Mouse (Mus musculus): ENCODE results near the gene Gtsf2. TPM values are rescaled to one million over a fixed set of nuclear protein-coding genes. Genes with fewer than 3 reads are reported as not detected.
"Not testable (repeated sequence)": the region's sequence is repeated elsewhere in the genome, so short reads cannot be mapped to it uniquely, and the experiment has no call there.

Gene Gtsf2
- total and polyA plus RNA-seq, 2 experiments from 2014 or later, result not detected

DNA sequence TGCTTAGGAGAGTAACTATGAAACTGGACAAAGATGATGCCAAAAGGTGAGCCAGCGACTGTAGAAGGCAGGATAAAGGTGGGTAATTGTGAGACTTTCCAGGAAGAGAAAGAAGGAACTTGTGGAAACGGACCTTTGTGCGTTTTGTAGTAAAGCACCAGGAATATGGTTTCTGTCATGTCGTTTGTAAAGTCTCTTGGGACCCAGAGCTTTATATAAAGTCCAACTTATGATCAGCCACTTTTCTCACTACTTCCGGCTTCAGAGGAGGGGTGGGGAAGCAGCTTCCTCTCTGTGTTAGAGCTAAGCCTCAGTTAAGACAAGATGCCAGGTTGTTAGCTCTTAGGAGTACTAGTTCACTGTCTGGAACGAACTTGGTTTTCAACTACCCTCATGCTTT lies 6.2 kb upstream of the Gtsf2 start:
- ATAC-seq (no peak), DNase-seq (no peak)
- H3K9ac ChIP-seq, result no peak overlapping the region
- H3K4me2 ChIP-seq (ENCODE audit: low read depth), result no peak overlapping the region
- no peak for TF ChIP-seq CTCF (IDR thresholded peaks at IDR 0.05; ENCODE audit: low read depth)
- no peak overlapping the region for H3K4me3 ChIP-seq (ENCODE audit: low read depth, low read length)
- 88% methylated on average over 6 of the region's 6 CpGs for WGBS
- no peaks in the 10 kb centered on the region for H3K9me3 ChIP-seq (ENCODE audit: low read length)
- H3K4me1 ChIP-seq (ENCODE audit: insufficient read depth), result no peaks in the 10 kb centered on the region
- H3K36me3 ChIP-seq (ENCODE audit: insufficient read depth), result no peaks in the 10 kb centered on the region
- no peaks in the 10 kb centered on the region for H3K27me3 ChIP-seq (ENCODE audit: insufficient read depth, low read length)
- no peak overlapping the region for H3K27ac ChIP-seq (ENCODE audit: low read depth, low read length)

DNA sequence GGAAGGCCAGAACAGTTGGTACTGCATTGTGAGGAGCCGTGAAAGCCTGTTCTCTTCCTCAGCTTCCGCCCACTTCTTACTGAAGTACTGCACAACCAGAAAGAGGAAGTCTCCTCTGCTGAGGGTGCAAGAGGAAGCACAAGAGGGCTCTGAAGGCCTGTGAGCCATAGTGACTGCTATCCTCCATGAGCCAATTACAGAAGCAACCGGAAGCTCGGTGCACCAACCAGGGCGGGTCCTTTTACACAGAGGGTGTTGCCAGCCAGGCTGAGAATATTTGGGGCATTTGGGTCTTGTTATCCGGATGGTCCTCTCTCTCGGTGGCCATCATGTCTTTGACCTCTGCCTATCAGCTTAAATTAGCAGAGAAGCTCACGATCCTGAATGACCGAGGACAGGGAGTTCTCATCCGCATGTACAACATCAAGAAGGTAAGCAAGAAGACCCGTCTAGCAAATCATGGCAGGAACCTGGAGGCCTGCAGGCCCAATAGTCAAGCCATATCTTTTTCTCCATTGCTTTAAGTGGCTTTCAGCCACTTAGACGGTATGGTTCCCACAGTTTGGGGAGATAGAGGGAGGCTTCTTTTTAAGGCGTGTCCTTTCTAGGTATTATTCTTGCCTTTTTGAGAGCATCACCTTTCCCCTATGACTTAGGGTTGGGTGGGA lies 5.4 kb upstream of the Gtsf2 start, which contains the start of gene Nckap1l:
TSS of gene Nckap1l (plus strand) at position 244 of the 668 bp plus-strand sequence.
- no peaks in the 10 kb centered on the region for H3K27me3 ChIP-seq (ENCODE audit: insufficient read depth, low read length)
- no peak for DNase-seq

DNA sequence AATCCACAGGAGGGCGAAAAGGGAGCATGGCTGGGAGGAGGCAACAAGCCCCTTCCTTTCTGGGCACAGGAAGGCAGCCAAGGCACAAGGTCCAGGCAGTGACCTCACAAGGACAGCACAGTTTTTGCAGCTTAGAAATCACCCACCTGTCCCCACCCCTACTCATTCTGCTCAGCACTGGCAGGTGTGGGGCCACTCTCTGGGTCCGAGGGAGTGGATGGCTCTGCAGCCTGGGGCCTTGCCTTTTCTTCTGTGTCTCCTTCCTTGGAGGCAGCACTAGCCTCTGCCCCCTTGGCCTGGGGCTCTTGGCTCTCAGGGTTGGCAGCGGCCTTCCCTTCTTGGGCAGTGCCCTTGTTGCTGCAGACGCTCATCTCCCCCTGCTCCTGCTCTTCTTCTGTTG lies 2.3 kb downstream of the Gtsf2 start:
- 84% methylated on average over 4 of the region's 4 CpGs for WGBS
- not testable (repeated sequence) for DNase-seq; H3K9ac ChIP-seq; H3K36me3 ChIP-seq (ENCODE audit: insufficient read depth); H3K4me3 ChIP-seq (ENCODE audit: low read depth, low read length); H3K9me3 ChIP-seq (ENCODE audit: low read length); ATAC-seq; H3K4me1 ChIP-seq (ENCODE audit: insufficient read depth); H3K27me3 ChIP-seq (ENCODE audit: insufficient read depth, low read length); H3K4me2 ChIP-seq (ENCODE audit: low read depth); H3K27ac ChIP-seq (ENCODE audit: low read depth, low read length)

More for the DNA sequence above, 5.4 kb upstream of the Gtsf2 start, which contains the start of gene Nckap1l:
- H3K4me3 ChIP-seq (ENCODE audit: low read depth, low read length), result no peak within 1 kb of the TSS
- no peak within 1 kb of the TSS for H3K4me2 ChIP-seq (ENCODE audit: low read depth)
- H3K9me3 ChIP-seq (ENCODE audit: low read length), result no peaks in the 10 kb centered on the region
- TF ChIP-seq CTCF (IDR thresholded peaks at IDR 0.05; ENCODE audit: low read depth), result no peak
- 89% methylated on average over 13 of the region's 13 CpGs for WGBS
- ATAC-seq, result no peak
- no peak within 1 kb of the TSS for H3K27ac ChIP-seq (ENCODE audit: low read depth, low read length)
- H3K4me1 ChIP-seq (ENCODE audit: insufficient read depth), result no peaks in the 10 kb centered on the region
- H3K36me3 ChIP-seq (ENCODE audit: insufficient read depth), result no peaks in the 10 kb centered on the region
- no peak within 1 kb of the TSS for H3K9ac ChIP-seq

DNA sequence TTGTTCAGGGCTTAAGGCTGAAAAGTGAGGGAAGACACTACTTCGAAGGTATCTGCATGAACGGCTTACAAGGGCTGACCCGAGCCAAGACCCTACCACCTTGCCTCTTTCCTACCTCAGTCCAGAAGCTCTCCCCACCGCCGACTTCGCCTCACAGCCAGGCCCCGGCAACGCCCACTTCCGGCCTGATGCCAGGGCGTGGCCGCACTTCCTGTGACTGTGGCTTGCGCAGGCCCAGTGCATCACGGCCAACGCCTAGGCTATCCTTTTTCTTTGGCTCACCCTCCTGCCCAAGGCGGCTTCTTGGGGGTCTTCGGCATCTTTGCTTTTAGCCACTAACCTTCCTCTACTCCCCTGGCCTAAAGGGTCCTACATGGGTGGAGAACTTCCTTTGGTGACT lies 18.0 kb downstream of the Gtsf2 start, which contains the start of gene Gtsf1:
TSS of gene Gtsf1 (minus strand) at position 230 of the 400 bp plus-strand sequence.
- DNase-seq (no peak), ATAC-seq (no peak)
- no peaks in the 10 kb centered on the region for H3K36me3 ChIP-seq (ENCODE audit: insufficient read depth)
- H3K9me3 ChIP-seq (ENCODE audit: low read length), result no peaks in the 10 kb centered on the region
- no peaks in the 10 kb centered on the region for H3K4me1 ChIP-seq (ENCODE audit: insufficient read depth)
- no peaks in the 10 kb centered on the region for H3K27me3 ChIP-seq (ENCODE audit: insufficient read depth, low read length)
- no peak within 1 kb of the TSS for H3K9ac ChIP-seq
- 94% methylated on average over 16 of the region's 16 CpGs for WGBS
- H3K4me2 ChIP-seq (ENCODE audit: low read depth), result no peak within 1 kb of the TSS
- H3K4me3 ChIP-seq (ENCODE audit: low read depth, low read length), result no peak within 1 kb of the TSS
- no peak for TF ChIP-seq CTCF (IDR thresholded peaks at IDR 0.05; ENCODE audit: low read depth)
- H3K27ac ChIP-seq (ENCODE audit: low read depth, low read length), result no peak within 1 kb of the TSS

DNA sequence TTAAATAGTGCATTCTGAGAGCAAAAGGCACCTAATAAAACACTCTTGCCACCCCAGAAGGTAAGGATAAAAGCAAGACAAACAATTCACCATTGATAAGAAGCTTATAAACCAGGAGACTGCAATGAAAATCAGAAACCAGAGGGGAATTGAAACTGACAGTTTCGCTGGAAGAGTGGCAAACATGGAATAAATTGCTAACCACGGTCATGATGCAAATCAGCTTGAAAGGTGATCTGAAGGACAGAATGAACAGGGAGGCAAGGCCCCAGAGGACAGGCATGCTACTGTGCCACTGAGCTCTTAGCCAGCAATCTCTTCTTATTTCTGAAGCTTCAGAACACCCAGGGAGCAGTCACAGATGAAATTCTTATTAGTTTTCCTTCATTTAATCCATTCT lies 21.3 kb downstream of the Gtsf2 start:
- no peaks in the 10 kb centered on the region for H3K36me3 ChIP-seq (ENCODE audit: insufficient read depth)
- no peaks in the 10 kb centered on the region for H3K27me3 ChIP-seq (ENCODE audit: insufficient read depth, low read length)
- DNase-seq (no peak), ATAC-seq (no peak)
- no peak overlapping the region for H3K4me3 ChIP-seq (ENCODE audit: low read depth, low read length)
- no peak overlapping the region for H3K9ac ChIP-seq
- 21% methylated on average over 2 of the region's 2 CpGs for WGBS
- TF ChIP-seq CTCF (IDR thresholded peaks at IDR 0.05; ENCODE audit: low read depth), result no peak
- H3K4me1 ChIP-seq (ENCODE audit: insufficient read depth), result no peaks in the 10 kb centered on the region
- H3K27ac ChIP-seq (ENCODE audit: low read depth, low read length), result no peak overlapping the region
- H3K4me2 ChIP-seq (ENCODE audit: low read depth), result no peak overlapping the region
- no peaks in the 10 kb centered on the region for H3K9me3 ChIP-seq (ENCODE audit: low read length)

DNA sequence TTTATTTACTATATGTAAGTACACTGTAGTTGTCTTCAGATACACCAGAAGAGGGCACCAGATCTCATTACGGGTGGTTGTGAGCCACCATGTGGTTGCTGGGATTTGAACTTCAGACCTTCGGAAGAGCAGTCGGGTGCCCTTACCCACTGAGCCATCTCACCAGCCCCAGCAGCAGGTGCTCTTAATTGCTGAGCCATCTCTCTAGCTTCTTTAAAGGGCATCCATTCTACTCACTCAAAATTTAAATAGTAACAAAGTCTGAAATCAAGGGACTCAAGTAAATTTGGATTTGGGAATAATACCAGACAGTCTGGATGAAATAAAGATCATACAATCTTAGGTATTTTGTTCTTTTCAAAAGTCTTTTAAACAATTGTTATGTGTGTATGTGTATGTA lies 42.7 kb downstream of the Gtsf2 start:
- H3K36me3 ChIP-seq (ENCODE audit: insufficient read depth); H3K9me3 ChIP-seq (ENCODE audit: low read length); H3K4me2 ChIP-seq (ENCODE audit: low read depth); DNase-seq; H3K9ac ChIP-seq; H3K4me3 ChIP-seq (ENCODE audit: low read depth, low read length); H3K27me3 ChIP-seq (ENCODE audit: insufficient read depth, low read length); ATAC-seq; H3K4me1 ChIP-seq (ENCODE audit: insufficient read depth); H3K27ac ChIP-seq (ENCODE audit: low read depth, low read length): not testable (repeated sequence)
- 100% methylated on average over 2 of the region's 3 CpGs for WGBS

DNA sequence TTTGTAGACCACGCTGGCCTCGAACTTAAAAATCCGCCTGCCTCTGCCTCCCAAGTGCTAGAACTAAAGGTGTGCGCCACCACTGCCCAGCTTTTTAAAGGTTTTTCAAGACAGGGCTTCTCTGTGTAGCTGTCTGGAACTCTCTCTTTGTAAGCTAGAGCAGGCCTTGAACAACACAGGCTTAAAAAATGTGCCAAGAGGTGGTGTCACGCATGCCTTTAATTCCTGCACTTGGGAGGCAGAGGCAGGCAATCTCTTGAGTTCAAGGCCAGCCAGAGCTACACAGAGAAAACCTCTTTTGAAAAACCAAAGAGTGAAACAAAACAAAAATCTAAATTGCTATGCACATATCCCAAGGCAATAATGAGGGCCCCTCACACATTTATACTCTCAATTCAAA lies 46.9 kb downstream of the Gtsf2 start:
- no peak overlapping the region for H3K4me2 ChIP-seq (ENCODE audit: low read depth)
- no peak for ATAC-seq
- H3K27me3 ChIP-seq (ENCODE audit: insufficient read depth, low read length), result no peaks in the 10 kb centered on the region
- no peak overlapping the region for H3K9ac ChIP-seq
- no peak overlapping the region for H3K27ac ChIP-seq (ENCODE audit: low read depth, low read length)
- no peaks in the 10 kb centered on the region for H3K36me3 ChIP-seq (ENCODE audit: insufficient read depth)
- no peak for TF ChIP-seq CTCF (IDR thresholded peaks at IDR 0.05; ENCODE audit: low read depth)
- H3K4me3 ChIP-seq (ENCODE audit: low read depth, low read length), result no peak overlapping the region
- no peak for DNase-seq
- no peaks in the 10 kb centered on the region for H3K9me3 ChIP-seq (ENCODE audit: low read length)
- 86% methylated on average over 5 of the region's 5 CpGs for WGBS
- H3K4me1 ChIP-seq (ENCODE audit: insufficient read depth), result no peaks in the 10 kb centered on the region

Measured in forebrain, postnatal 0 days (tissue).